Mouse (Mus musculus): Measurements from ENCODE around the gene H2-Ob.
A peak's percentile ranks its signal among the peaks of the same experiment; 100 is the strongest.

DNA sequence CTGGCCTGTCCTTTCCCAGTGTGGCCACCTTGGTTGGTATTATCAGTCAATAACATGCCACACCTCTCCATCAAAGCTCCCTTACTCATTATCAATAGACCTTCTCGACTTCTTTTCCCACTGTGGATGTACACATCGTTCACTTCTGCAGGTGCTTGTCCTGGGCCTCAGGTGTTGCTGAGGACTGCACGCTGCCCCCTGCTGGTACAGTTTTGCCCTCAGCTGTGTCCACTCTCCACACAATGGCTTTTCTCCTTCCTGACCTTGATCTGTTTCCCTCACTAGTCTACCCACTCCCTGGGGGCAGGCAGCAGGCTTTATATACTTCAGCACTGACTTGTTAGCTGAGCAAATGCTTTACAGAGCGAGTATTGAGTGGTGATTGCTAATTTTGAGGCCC lies 47.1 kb downstream of the H2-Ob start:
- TF ChIP-seq CTCF (IDR thresholded peaks at IDR 0.05; ENCODE audit: low read depth, low read length) = peak; percentile 86
- no peak for TF ChIP-seq POLR2A (IDR thresholded peaks at IDR 0.05; ENCODE audit: extremely low read depth, insufficient read depth, low read length)
